Mouse (Mus musculus) testis, adult 2 months (tissue): ENCODE measurements around the gene Zp1.
A peak's percentile ranks its signal among the peaks of the same experiment; 100 is the strongest.

Experiments used
- CTCF ChIP-seq: fragments of 200-500 bp; IDR thresholded peaks from 2 replicates; pipeline ENCODE4 v1.5.1; 2012; ENCODE audit warnings: low read depth, mild to moderate bottlenecking, inconsistent platforms, low read length, moderate library complexity; ENCODE audit not compliant: control insufficient read depth, insufficient read depth, insufficient replicate concordance
- POLR2A ChIP-seq: fragments of 200-500 bp; IDR thresholded peaks from 2 replicates; pipeline ENCODE4 v1.6.1; 2012; ENCODE audit warnings: low read depth, mild to moderate bottlenecking, inconsistent platforms, low read length, moderate library complexity; ENCODE audit not compliant: control insufficient read depth

GRCm38 (mm10) chr19:10880085-10880974, 40.1 kb downstream of the Zp1 start:
- TF ChIP-seq CTCF (peak; percentile 9; the same call in 1 of the 2 replicates), POLR2A (no peak)
